Mouse (Mus musculus) ovary, postnatal 14 days (tissue): ENCODE results near the gene Hoxc9.
A peak's percentile ranks its signal among the peaks of the same experiment; 100 is the strongest.

Source experiments
- DNase-seq: peaks from one replicate; pipeline ENCODE4 v3.0.0; 2022; ENCODE audit warnings: low spot score

Hoxc9 gene

DNA sequence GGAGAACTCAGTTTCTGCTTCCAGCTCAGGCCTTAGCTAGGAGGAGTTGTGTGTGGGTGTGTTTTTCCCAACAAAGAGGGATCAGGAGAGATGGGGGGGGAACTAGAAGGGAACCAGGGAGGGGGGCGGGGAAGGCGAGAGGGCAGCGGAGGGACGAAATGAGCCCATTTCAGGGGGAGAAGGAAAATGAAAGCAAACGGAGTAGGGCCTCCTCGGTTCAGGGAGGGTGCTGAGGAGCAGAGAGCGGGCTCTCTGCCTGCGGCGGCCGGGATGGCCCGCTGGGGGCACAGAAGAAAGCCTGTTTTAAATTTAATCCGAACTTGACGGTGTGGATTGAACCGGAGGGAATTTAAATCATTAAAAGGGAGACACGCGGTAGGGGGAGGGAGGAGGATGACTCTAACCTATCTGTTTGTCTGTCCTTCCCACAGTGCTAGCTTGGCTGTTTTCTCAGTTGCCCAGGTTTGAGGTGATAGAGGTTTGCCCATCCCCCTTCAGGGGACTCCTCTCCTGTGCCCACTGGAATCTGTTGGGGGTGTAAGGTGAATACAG lies 1.3 kb downstream of the Hoxc9 start:
- no peak for DNase-seq

DNA sequence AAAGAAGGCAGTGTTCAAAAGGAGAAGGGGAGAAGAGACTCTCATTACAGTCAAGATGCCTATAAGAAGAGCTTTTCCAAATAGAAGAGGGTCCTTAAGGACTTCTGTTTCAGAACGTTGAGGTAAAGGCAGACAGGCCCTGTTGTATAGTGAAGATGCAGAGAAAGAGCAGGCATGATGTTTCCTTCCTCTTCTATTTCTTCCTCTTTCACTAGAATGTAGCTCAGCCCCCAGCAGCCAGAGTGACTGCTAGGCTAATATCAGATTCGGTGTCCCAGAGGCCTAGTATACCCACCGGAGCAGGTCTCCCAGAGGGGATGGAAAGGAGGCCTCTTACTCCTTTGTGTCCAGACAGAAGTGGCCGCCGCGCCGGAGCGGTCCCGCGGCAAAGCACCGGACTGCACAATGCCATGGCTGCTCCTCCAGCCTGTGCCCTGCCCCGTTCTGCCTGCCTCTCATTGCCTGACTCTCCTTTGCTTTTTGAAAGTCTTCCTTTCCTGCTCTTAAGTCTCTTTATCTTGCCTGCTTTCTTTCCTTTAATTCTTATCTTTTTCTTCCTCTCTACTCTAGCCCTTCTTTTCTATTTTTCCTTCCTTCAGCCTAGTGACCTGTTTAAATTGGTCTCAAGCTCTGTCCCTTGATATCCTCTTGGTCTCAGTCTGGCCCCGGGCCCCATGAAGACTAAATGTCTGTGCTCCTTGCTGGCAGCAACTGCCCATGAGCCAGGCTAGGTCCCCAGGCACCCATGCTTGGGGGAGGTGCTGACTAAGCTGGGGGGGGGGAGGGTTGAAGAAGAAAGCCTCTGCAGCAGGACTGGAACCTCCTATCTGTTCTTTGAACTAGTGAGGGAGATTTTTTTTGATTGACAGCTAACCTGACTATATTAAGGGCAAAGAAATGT lies 2.6 kb downstream of the Hoxc9 start:
- no peak for DNase-seq

DNA sequence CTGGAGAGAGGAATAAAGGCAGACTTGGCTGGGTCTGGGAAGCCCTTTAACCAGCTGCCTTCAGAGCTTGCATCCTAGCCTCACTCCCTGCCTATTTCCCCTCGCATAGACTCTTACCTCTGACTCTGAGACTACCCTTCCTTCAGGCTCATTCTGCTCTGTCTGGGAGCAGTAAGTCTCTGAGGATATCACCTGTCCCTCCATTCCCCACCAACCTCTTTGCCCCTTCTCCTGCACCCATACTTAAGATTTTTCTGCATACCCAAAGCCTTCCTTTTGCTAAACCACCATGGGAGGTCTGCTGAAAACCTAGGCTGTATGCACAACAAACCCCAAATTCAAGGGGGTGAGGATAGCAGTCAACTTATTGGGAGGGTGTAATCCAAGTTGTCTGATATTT lies 3.7 kb downstream of the Hoxc9 start:
- DNase-seq, result no peak

DNA sequence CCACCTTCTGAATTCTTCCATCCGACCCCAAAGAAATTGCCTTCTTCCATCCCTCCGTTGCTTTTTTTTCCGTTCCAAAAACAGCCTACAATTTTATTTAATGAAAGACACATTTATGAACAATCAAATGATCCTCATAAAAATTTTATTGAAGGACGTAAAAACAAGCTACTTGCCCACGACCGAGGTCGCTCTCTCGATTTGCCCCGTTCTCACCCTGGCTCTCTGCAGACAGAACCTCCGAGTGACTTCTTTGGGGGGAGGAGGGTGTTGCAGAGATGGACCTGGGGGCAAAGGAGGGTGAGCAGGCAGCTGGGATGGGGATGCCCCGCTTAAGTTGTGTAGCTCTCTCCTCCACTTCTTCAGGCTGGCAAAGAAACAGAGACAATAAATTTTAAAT lies 4.1 kb downstream of the Hoxc9 start:
- DNase-seq, result no peak

DNA sequence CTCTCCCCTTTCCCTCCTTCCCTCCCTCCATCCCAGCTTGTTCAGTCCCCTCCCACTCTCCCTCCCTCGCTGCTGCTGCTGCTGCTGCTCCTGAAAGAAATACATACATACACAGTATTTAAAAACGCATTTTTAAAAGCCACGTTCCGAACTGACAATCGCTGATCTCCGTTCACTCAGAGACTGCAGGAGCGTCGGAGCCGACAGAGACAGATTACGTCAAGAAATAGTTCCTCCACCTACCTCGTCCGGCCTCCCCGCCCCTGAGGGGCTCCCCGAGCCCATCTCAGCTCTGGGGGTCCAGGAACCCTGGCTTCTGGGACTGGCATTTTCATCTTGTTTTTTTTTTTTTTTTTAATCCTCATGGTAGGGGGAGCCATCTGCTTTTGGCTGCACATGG lies 4.7 kb downstream of the Hoxc9 start:
- DNase-seq, result no peak

DNA sequence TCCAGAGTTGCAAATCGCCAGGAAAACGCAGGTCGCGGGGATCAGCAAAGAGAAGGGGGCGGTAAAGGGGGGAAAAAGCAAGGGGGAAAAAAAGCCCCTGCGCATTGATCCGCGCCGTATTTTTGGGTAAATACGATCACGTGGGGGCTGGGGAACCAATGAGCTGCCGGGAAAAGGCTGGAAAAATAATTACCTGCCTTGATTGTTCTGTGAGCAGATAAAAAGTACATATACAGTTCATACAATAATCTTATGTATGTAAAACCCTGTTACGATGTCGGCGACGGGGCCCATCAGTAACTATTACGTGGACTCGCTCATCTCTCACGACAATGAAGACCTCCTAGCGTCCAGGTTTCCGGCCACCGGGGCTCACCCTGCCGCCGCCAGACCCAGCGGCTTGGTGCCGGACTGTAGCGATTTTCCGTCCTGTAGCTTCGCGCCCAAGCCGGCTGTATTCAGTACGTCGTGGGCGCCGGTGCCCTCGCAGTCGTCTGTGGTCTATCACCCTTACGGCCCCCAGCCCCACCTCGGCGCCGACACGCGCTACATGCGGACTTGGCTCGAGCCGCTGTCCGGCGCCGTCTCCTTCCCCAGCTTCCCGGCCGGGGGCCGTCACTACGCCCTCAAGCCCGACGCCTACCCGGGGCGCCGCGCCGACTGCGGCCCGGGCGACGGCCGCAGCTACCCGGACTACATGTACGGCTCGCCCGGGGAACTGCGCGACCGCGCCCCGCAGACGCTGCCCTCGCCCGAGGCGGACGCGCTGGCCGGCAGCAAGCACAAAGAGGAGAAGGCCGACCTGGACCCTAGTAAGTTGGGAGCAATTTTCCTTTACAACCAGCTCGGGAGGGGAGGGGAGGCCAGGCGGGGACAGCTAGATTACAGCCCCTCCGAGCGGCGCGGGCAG lies 5.4 kb downstream of the Hoxc9 start:
- no peak for DNase-seq

DNA sequence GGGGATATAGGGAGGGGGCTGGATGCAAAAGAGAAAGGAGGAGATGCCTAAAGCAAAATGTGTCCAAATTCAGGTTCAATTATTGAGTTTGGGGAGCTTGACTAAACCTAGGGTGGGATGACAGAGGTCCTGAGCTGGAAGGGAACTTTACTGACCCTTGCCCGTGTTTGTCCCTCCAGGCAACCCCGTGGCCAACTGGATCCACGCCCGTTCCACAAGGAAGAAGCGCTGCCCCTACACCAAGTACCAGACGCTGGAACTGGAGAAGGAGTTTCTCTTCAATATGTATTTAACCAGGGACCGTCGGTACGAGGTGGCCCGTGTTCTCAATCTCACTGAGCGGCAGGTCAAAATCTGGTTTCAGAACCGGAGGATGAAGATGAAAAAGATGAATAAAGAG lies 7.5 kb downstream of the Hoxc9 start:
- no peak for DNase-seq

DNA sequence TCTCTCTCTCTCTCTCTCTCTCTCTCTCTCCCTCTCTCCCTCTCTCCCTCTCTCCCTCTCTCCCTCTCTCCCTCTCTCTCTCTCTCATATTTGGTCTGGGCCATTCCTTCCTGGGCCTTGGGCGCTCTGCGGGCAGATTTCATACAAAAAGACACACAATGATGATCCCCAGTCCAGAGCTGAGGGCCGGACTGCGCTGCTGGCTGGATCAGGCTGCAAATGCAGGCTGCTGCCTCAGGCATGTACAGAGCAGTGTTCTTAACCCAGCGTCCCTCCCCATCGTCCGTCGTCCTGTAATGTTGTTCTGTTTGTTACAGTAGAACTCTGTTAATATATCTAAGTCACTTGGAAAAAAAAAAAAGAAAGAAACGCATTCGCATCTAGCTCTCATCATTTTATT lies 8.3 kb downstream of the Hoxc9 start:
- DNase-seq, result no peak

DNA sequence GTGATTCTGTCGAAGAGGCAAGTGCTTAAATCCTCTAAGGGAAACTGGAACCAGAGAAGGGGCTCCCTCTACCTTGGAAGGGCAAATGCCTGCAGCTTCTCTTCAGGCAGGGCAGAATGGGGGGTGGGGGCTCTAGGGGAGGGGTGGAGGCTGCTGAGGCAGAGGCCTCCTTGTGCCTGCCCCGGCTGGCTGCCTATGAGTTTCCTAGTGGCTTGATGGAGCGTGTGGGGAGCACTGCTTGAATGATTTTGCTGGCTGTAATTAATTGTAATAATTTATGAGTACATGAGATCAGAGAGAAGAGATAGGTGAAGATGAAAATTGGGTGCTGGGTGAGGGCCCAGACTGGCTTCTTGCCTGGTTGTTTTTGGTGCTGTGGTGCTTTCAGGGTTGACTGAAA lies 8.7 kb downstream of the Hoxc9 start:
- DNase-seq, result no peak

DNA sequence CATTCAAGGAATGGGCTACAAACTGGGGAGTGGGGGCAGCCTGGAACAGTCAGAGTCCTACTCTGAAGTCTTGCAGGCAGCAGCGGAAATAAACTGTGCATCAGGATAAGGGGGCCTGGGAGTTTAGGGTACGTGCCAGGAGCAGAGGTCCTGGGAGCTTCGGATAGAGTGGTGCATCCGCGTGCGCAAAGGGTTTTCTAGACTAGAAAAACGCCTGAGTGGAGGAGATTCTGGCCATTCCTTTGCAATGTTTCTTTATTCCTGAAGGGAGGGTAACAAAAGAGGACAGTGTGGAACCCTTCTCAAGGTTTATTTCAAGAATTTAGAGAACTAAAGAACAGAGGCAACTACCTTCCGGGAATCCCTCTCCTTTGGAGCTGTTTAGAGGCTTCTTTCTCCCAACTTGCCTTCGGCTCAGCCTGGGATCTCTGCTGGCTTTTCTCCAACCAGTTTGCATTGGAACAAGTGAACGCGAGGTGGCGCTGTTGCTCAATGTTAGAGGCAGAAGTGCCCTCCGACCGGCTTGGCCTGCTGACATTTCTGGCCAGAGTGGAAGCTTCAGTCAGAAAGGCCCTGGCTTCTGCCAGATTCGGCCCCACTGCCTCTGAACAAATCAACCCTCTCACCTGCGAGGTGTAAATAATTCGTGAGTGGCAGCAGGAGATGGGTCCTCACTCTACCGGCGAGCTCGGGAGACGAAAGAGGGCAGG lies 11.0 kb downstream of the Hoxc9 start:
- DNase-seq, result peak; percentile 99

DNA sequence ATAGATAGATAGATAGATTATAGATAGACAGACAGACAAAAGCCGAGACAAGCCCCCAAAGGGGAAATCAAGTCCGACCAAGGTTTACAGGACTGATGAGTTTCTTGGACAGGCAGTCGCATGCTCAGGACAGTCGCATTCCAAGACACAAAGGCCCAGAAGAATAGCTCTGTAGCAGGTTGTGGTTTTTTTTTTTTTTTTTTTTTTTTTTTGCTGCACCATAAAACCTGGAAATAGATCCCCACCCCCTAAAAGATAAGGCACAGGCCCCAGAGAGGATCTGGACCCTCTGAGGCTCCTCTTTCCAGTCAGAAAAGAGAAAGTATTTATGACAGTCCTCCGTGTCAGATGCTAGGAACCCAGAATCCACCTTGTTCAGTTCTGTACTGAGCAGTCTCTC lies 11.8 kb downstream of the Hoxc9 start:
- DNase-seq, result no peak

DNA sequence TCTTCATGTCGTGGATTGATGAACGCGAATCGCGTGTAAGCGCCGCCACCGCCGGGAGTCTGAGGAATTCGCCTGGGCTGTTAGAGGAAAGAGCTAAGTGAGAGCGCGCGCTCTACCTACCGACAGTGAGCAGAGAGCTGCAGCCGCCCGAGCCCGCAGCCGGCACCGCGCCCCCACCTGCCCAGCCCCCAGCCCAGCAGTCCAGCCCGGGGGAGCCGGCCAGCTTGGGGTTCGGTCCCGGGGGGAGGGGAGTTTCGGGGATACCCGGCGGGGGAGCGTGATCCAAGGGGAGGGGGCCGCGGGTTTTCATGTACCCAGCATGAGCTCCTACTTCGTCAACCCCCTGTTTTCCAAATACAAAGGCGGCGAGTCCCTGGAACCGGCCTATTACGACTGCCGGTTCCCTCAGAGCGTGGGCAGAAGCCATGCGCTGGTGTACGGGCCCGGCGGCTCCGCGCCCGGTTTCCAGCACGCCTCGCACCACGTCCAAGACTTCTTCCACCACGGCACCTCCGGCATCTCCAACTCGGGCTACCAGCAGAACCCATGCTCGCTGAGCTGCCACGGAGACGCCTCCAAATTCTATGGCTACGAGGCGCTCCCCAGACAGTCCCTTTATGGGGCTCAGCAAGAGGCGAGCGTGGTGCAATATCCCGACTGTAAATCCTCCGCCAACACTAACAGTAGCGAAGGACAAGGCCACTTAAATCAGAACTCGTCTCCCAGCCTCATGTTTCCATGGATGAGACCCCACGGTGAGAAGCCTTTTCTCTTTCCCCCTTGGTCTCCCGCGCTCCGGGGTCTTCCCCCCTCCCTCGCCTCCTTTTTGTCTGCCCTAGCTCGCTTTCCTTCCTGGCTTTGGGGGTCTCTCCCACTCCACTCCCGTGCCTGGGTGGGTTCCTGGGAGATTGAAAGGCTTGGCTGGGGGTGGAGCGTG lies 14.5 kb downstream of the Hoxc9 start, which contains the start of gene Hoxc8:
TSS of gene Hoxc8 (plus strand) at position 147 of the 937 bp plus-strand sequence.
- no peak for DNase-seq

DNA sequence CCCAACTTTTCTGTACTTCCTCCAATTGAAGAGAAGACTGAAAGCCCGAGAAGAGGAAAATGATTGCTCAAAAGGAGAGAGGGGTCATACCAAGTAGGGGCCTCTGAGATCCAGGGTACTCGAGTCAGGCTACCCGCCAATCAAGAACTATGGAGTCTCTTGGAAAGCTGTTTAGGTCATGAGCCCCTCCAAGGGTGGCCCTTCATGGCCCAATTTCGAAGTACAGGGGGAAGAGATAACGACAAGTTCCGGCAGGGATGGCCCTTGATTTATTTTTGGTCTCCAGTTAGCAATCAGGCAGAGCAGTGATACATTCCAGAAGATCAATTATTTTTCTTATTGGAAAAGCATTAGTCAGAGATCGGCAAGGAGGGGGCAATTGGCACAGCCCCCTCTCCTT lies 15.5 kb downstream of the Hoxc9 start:
- DNase-seq, result no peak

DNA sequence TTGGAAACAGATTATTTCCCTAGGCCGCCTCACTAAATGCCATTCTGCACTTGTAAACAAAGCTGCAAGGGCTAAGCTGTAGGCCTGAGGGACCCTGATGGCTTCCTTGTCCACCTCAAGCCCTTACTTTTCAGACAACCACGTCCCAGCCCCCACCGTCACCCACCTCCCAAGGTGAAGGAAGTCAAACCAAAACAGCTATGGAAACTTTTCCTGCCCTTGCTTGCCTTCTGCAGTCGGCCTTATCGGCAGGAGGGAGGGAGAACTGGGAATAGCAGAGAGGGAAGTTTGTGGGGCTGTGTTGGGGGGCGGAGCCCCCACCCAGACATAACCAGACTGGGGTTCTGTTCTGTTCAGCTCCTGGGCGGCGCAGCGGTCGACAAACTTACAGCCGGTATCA lies 16.0 kb downstream of the Hoxc9 start:
- no peak for DNase-seq

DNA sequence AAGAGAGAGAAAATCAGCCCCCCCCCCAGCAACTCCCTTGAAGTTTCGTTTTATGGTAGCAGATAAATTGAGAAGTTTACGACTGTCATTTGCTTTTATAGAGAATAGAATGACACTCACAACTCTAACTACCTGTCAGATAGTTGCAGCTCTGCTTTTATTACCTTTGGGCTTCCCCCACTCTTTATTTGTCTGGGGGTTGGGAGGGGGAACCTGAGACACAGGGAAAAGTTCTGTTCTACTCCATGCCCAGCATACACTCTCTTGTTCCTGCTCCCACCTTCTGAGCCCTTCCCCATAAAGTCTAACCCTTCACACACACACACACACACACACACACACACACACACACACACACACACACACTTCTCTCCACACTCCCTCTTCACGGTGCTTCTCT lies 16.6 kb downstream of the Hoxc9 start:
- DNase-seq, result no peak

DNA sequence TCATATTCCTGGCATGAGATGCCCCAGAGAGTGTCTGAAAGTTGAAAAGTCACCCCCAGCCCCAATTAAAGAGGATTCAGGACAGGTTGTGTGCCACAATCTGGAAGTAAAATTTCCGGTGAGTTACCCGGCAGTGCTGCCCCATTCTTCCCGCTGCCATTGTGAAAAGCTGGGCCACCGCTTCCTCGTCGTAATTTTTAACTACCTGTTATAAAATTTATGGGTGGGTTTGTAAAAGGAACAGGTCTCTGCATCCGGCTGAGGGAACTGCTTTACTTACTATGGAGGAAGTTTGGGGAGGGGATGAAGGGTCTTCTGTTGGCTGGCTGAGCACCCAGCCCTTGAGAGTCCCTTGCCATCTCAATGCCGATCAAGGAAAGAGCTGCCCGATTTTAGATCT lies 20.3 kb downstream of the Hoxc9 start:
- DNase-seq, result no peak

DNA sequence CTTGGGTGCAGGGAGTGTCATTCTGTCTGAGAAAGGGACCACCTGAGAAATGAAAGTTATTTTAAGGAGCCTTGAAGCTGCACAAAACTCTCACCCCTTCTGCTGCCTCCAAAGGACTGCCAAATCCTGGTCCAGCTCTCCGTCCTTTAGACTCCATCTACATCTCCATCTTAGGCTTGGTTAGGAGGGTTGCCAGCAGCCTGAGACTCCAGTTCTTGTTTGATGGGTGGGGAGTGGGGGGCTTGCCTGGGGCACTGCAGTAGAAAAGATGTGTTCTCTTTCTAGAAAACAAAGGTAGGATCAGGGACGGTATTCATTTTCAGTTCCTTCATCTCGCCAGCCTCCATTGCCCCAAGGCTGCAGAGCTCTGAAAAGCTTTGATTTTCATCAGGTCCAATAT lies 21.2 kb downstream of the Hoxc9 start:
- DNase-seq, result no peak

DNA sequence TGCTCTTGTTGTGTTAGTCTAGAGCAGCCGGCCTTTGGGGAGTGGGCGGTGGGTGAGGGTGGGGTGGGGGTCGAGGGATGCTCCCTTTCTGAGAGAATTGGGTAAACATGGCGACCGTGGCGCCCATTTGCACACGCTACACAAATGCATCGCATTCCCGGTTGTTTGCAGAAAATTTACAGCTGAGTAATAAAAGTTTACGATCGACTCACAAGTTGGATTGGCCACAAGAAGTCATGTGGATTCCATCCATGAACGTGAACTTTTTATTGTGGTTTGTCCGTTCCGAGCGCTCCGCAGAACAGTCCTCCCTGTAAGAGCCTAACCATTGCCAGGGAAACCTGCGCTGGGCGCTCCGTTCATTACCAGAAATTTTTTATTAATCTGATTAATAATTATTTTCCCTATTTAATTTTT lies 21.7 kb downstream of the Hoxc9 start, which contains the start of gene Hoxc6:
TSS of gene Hoxc6 (plus strand) at position 319 of the 417 bp plus-strand sequence.
- DNase-seq, result no peak

DNA sequence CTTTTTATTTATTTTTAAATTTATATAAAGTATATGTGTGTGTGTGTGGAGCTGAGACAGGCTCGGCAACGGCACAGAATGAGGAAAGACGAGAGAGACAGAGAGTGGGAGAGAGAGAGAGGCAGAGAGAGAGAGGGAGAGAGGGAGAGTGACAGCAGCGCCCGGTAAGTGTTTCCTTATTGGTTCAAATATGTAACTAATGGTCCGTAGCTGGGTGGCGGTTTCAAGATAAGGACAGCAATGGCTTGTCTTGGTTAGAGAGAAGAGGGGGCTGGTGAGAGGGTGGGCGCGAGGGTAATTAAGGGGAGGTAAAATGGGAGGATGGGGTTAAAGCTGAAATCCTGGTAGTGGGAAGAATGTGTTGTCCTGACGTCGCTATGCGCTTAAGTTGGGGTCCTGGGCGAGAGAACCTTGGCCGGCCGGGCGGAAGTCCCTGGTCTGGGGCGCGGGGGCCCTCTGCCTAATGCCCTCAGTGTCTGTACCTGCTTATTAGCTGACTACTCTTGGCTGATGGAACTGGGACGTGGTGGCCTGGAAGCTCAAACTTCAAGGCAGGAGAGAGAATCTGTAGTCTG lies 22.5 kb downstream of the Hoxc9 start:
- DNase-seq, result no peak

DNA sequence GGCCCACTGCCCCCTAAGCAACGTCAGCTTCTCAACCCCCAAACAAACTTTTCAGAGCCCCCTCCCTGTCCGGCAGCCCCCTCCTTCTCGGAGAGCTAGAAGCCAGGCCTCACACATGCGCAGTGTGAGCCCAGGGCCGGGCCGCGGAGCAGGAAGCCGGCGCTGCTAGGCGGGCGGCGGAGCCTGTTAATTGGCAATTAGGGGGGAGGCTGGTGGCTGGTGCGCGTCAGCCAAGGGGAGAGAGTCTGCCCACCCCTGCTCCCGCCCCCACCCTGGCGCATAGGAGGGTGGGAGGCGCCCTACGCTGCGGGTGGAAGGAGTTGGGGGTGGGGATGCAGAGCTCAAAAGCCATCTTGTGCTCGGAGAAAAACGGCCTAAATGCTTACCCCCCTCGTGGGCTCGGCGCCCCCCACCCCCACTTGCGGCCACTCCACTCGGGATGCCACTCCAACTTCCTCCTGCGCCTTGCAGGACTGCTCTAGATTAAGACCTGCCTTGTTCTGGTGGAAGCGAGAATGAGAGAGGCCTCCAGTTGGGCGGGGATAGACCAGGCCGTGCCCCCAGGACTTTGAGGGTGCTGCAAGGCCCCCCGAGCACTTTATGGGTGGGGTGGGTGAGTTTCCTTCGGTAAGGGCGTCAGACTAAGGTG lies 23.1 kb downstream of the Hoxc9 start:
- peak; percentile 73 for DNase-seq
